Mouse (Mus musculus): Measurements from ENCODE around the gene Pcgf2.
"Not testable (repeated sequence)": the region's sequence is repeated elsewhere in the genome, so short reads cannot be mapped to it uniquely, and the experiment has no call there.

Pcgf2 gene

GRCm38 (mm10) chr11:97700003-97700745, at the start of gene Pcgf2:
Pcgf2 (minus strand) TSS chr11:97700497.
- DNase-seq (ENCODE audit: low spot score in 2 of 2): peak; percentile 33 to 64

GRCm38 (mm10) chr11:97748496-97748895, 48.2 kb upstream of the Pcgf2 start:
- no peak for DNase-seq (ENCODE audit: low spot score in 2 of 2)

- no peak for DNase-seq (ENCODE audit: low spot score in 2 of 2)
Observed at GRCm38 (mm10) chr11:97747773-97748172, 47.5 kb upstream of the Pcgf2 start.

DNA sequence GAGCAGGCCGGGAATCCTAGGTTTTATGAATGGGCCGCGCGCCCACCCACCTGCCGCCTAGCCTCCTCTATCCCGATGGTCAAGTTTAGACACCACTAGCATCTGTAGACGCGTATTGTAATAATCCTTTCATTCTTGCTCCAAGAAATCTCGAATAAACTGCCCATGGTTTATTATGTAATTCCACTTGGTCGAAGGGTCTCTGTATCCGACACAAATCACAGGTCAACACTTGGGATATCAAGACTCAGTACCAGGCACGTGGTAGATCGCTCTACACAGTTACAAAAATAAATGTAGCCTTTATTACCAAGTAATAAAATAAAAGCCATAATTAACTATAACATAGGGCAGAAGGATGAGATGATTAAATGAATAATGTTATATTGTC, 45.0 kb upstream of the Pcgf2 start:
- no peak for DNase-seq (ENCODE audit: low spot score in 2 of 2)

- peak; percentile 98 to 99 for DNase-seq (ENCODE audit: low spot score in 2 of 2)
Observed at GRCm38 (mm10) chr11:97744718-97745330, 44.5 kb upstream of the Pcgf2 start.

- peak in 1 of 2 experiments; percentile 75 for DNase-seq (ENCODE audit: low spot score in 2 of 2)
Observed at GRCm38 (mm10) chr11:97744063-97744717, 43.9 kb upstream of the Pcgf2 start, which contains the start of gene Pip4k2b. Pip4k2b (minus strand) TSS chr11:97744704.

DNA sequence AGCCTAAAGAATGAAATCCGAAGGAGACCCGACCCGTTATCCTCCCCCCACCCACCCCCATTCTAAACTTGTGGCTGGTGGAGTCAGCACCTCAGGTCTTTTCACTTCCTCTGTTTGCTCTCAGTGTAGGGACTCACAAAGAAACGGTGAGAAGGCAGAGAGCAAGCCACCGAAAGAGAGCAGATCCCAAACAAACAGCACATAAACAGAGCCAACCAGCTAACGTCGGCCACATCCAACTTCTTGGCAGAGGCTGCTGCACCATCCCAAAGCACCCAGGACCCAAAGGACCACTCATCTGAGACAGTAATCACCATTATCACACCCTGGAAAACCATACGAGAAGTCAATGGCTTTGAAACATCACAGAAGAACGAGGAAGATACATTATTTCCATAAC, 43.1 kb upstream of the Pcgf2 start:
- no peak for DNase-seq (ENCODE audit: low spot score in 2 of 2)

DNA sequence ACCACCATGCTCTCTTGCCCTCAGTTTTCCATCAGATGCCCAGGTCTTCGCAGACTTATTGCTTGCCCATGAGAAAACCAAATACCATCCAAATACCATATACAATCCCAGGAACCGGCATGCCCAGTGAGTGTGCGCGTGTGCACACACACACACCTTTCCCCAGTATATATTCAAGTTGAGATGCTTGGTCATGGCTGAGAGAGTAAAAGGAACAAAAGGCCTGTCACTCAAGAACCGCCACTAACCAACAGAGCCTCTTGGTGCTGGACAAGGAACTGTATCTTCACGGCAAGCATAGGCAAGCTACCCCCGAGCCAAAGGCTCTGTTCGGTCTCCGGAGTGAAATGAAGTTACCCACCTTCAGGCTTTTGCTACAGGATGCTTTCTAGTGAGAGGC, 42.3 kb upstream of the Pcgf2 start:
- no peak for DNase-seq (ENCODE audit: low spot score in 2 of 2)

- DNase-seq (ENCODE audit: low spot score in 2 of 2): no peak
Observed at GRCm38 (mm10) chr11:97742157-97742556, 41.9 kb upstream of the Pcgf2 start.

DNA sequence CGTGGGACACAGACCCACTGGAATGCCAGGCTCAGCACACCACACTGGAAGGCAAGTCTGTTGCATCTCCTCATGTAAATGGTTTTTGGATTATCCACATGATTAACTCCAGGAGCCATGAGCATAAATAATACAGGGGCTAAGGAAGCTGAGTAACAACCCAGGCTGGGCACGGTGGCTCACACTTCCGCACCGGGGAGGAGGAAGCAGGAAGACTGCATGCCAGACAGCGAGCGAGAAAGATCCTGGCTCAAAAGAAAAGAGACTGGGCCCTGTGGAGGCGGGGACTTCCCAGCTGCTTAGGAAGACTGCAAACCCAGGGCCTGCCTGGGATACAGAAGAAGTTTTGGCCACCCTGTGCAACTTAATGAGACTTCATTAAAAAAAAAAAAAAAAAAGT, 39.9 kb upstream of the Pcgf2 start:
- DNase-seq (ENCODE audit: low spot score in 2 of 2): no peak

DNA sequence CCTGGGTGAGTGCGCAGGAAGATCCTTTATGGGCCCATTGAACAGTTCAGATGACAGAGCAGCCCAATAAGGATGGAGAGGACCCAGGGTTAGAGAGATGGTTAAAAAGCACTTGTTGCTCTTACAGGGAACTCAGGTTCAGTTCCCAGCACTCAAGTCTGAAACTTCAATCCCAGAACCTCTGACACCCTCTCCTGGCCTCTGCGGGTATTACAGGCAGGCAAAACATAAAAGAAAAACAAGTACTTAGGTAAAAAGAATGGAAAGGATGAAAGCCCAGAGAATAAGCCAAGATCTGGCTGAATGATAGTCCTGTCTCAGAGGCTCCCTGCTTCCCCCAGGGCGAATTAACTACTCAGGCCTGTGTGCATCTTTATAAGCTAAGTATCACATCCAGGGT, 38.9 kb upstream of the Pcgf2 start:
- peak in 1 of 2 experiments; percentile 48 for DNase-seq (ENCODE audit: low spot score in 2 of 2)

- DNase-seq (ENCODE audit: low spot score in 2 of 2): peak in 1 of 2 experiments; percentile 61
Observed at GRCm38 (mm10) chr11:97738703-97739102, 38.4 kb upstream of the Pcgf2 start.

GRCm38 (mm10) chr11:97737600-97737999, 37.3 kb upstream of the Pcgf2 start:
- DNase-seq (ENCODE audit: low spot score in 2 of 2): no peak

- no peak for DNase-seq (ENCODE audit: low spot score in 2 of 2)
Observed at GRCm38 (mm10) chr11:97736645-97737044, 36.3 kb upstream of the Pcgf2 start.

- not testable (repeated sequence) for DNase-seq (ENCODE audit: low spot score in 2 of 2)
Observed at GRCm38 (mm10) chr11:97734810-97735209, 34.5 kb upstream of the Pcgf2 start.

DNA sequence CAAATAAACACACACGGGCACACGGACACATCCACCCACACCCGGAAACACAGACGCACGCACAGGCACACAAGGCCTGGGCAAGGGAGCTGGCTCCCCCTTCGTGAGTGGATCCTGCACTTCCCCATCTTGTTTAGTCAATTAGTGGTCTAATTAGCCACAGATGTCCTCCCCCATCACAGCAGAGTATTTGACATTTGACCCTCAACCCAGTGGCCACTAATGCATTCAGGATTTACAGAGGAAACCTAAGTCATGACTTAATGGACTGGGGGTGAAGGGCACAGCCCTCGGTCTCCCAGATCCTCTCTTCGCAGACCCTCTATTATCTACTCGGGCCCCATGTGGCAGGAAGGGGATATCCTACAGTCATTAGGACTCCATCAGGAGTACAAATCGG, 33.4 kb upstream of the Pcgf2 start:
- DNase-seq (ENCODE audit: low spot score in 2 of 2): no peak

- DNase-seq (ENCODE audit: low spot score in 2 of 2): no peak
Observed at GRCm38 (mm10) chr11:97728730-97729129, 28.4 kb upstream of the Pcgf2 start.

GRCm38 (mm10) chr11:97728311-97728710, 28.0 kb upstream of the Pcgf2 start:
- no peak for DNase-seq (ENCODE audit: low spot score in 2 of 2)

- DNase-seq (ENCODE audit: low spot score in 2 of 2): no peak
Observed at GRCm38 (mm10) chr11:97723709-97724108, 23.4 kb upstream of the Pcgf2 start.

- no peak for DNase-seq (ENCODE audit: low spot score in 2 of 2)
Observed at GRCm38 (mm10) chr11:97721338-97721737, 21.0 kb upstream of the Pcgf2 start.

DNA sequence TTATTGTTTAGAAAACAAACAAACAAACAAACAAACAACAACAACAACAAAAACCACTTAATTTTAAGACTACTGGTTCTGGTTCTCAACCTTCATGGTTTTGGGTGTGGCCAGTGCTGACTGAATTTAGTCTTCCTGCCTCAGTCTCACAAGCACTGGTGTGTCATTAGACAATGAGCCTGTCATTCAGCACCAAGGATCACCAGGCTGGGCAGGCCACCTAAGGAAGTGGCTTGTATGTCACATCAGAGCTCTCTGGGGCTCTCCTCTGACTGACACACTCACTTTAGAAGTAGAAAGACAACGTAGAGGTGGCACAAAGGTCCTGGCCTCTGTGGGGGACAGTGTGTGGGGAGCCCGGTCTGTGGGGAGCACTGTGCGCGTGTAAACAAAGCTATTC, 18.7 kb upstream of the Pcgf2 start:
- DNase-seq (ENCODE audit: low spot score in 2 of 2): no peak

GRCm38 (mm10) chr11:97718281-97718860, 18.1 kb upstream of the Pcgf2 start:
- peak in 1 of 2 experiments; percentile 54 for DNase-seq (ENCODE audit: low spot score in 2 of 2)

Data from spleen, postnatal 10 days (tissue).